Mouse (Mus musculus) heart, postnatal 14 days (tissue): ENCODE data around the gene Gm20388. TPM values are rescaled to one million over a fixed set of nuclear protein-coding genes. Genes with fewer than 3 reads are reported as not detected.

Experiments
- DNase-seq, 2 experiments: peaks; one replicate each; pipeline ENCODE4 v3.0.0; 2021 to 2022
- intact Hi-C: fragments of 180-260 bp; cut with DNase I; formaldehyde crosslinking; loops from one replicate; pipeline ENCODE4 v1.15.1; 2025
- total RNA-seq, 2 experiments: library from RNA; stranded (reverse); gene quantifications; 2 replicates each; pipeline ENCODE4 v1.2.3; 2021

Gm20388 gene
- total RNA-seq, 2 experiments from 2014 or later: 0.24 TPM; not detected in 1

- intact Hi-C loops: no loop called here
- DNase-seq: no peak
Measured at GRCm38 (mm10) chr8:121073174-121074107, 1162.8 kb downstream of the Gm20388 start.

- no peak for DNase-seq
- intact Hi-C loops: no loop called here
Measured at GRCm38 (mm10) chr8:121074108-121074847, 1163.6 kb downstream of the Gm20388 start.

- no peak for DNase-seq
- intact Hi-C loops: no loop called here
Measured at GRCm38 (mm10) chr8:121074848-121075145, 1164.2 kb downstream of the Gm20388 start.

GRCm38 (mm10) chr8:121075936-121076335, 1165.3 kb downstream of the Gm20388 start:
- intact Hi-C loops: no loop called here
- no peak for DNase-seq

- intact Hi-C loops: no loop called here
- no peak for DNase-seq
Measured at GRCm38 (mm10) chr8:121076555-121076954, 1165.9 kb downstream of the Gm20388 start.

GRCm38 (mm10) chr8:121078721-121079120, 1168.1 kb downstream of the Gm20388 start:
- intact Hi-C loops: no loop called here
- DNase-seq: no peak

- intact Hi-C loops: no loop called here
- DNase-seq: no peak
Measured at GRCm38 (mm10) chr8:121079201-121079600, 1168.6 kb downstream of the Gm20388 start.

- intact Hi-C loops: no loop called here
- DNase-seq: no peak
Measured at GRCm38 (mm10) chr8:121079944-121080343, 1169.3 kb downstream of the Gm20388 start.

GRCm38 (mm10) chr8:121080361-121081090, 1169.9 kb downstream of the Gm20388 start:
- no peak for DNase-seq
- intact Hi-C loops: no loop called here

GRCm38 (mm10) chr8:121081398-121081797, 1170.8 kb downstream of the Gm20388 start:
- DNase-seq: no peak
- intact Hi-C loops: no loop called here

GRCm38 (mm10) chr8:121082218-121083092, 1171.8 kb downstream of the Gm20388 start:
- intact Hi-C loops: no loop called here
- DNase-seq: no peak

- intact Hi-C loops: no loop called here
- peak; percentile 80 to 83 for DNase-seq
Measured at GRCm38 (mm10) chr8:121083093-121083935, 1172.7 kb downstream of the Gm20388 start.

- no peak for DNase-seq
- intact Hi-C loops: no loop called here
Measured at GRCm38 (mm10) chr8:121083936-121084209, 1173.2 kb downstream of the Gm20388 start.

GRCm38 (mm10) chr8:121084210-121084951, 1173.7 kb downstream of the Gm20388 start, which contains the start of gene Foxf1:
Gene Foxf1, plus strand, starts transcription at chr8:121084386.
- DNase-seq: peak; percentile 33 to 40

GRCm38 (mm10) chr8:121085011-121085410, 1174.4 kb downstream of the Gm20388 start:
- intact Hi-C loops: no loop called here

More at GRCm38 (mm10) chr8:121084210-121084951, 1173.7 kb downstream of the Gm20388 start, which contains the start of gene Foxf1:
- intact Hi-C loops: no loop called here

GRCm38 (mm10) chr8:121085561-121085960, 1174.9 kb downstream of the Gm20388 start:
- intact Hi-C loops: no loop called here
- no peak for DNase-seq

More at GRCm38 (mm10) chr8:121085011-121085410, 1174.4 kb downstream of the Gm20388 start:
- DNase-seq: no peak

GRCm38 (mm10) chr8:121086004-121086900, 1175.6 kb downstream of the Gm20388 start:
- no peak for DNase-seq
- intact Hi-C loops: no loop called here
